Mouse (Mus musculus) myocyte (in vitro differentiated cells): ENCODE data around the gene Kif26b.

Experiments used
- E2F4 ChIP-seq: IDR thresholded peaks from one replicate; pipeline ENCODE4 v1.6.1; 2011; ENCODE audit warnings: mild to moderate bottlenecking, control low read depth, moderate library complexity; ENCODE audit not compliant: insufficient read depth
- MYOD1 ChIP-seq, 3 experiments: IDR thresholded peaks; one replicate each; pipeline ENCODE4 v1.6.1; 2011; ENCODE audit warnings: control low read depth in 2 of 3, low read depth in 2 of 3, mild to moderate bottlenecking in 2 of 3, moderate library complexity in 1 of 3; ENCODE audit not compliant: insufficient read length in 2 of 3, control insufficient read depth in 1 of 3
- USF1 ChIP-seq: IDR thresholded peaks from one replicate; pipeline ENCODE4 v1.6.1; 2011; ENCODE audit warnings: low read depth, mild to moderate bottlenecking, control low read depth, moderate library complexity

DNA sequence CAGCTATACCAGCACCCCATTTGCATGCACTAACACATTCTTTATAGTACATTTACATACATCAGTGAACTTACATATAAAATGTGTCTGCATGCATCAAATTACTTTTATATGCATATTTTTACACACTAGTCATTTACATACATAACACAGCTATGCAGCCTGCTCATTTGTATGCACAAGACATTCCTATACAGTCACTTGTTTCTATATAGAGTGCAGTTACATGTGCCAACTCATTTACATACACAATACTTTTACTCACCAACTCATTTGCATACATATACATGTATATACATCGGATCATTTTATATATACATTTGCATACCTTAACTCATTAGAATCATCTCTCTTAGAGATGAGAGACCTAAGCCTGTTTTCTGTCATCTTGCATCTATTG, 308.1 kb downstream of the Kif26b start:
- TF ChIP-seq E2F4 (no peak), MYOD1 (IDR thresholded peaks at IDR 0.05; ENCODE audit: control insufficient read depth in 1 of 3, insufficient read length in 2 of 3, low read depth in 2 of 3) (no peak), USF1 (no peak)
